Mouse (Mus musculus): Measurements from ENCODE around the gene Nkain1. TPM values are rescaled to one million over a fixed set of nuclear protein-coding genes. Genes with fewer than 3 reads are reported as not detected.

Nkain1 gene
- polyA plus RNA-seq, 1 experiment: 14.8 TPM

DNA sequence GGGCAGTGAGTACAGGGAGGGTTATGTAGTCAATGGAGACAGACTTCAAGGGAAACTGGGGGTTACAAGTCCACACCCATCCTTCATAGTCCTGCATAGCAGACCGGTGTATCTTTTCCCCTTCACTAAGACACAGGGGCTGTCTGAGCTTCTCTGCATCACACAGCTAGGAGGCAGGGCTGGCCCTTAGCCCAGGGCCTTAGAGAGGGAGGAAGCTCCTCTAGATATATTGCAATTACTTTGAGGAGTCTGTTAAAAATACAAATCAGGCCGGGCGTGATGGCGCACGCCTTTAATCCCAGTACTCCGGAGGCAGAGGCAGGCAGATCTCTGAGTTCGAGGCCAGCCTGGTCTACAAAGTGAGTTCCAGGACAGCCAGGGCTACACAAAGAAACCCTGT lies 36.6 kb downstream of the Nkain1 start:
- no peak overlapping the region for H3K4me3 ChIP-seq (replicated peaks; ENCODE audit: extremely low read depth, low read depth, low read length)
- DNase-seq: no peak
- H3K4me1 ChIP-seq (ENCODE audit: control insufficient read depth, insufficient read depth, low read length): no peaks in the 10 kb centered on the region
- 95% methylated on average over 7 of the region's 7 CpGs for WGBS
- TF ChIP-seq POLR2A (IDR thresholded peaks at IDR 0.05; ENCODE audit: borderline replicate concordance, extremely low read depth, low read depth, low read length): no peak
- no peak for TF ChIP-seq CTCF (IDR thresholded peaks at IDR 0.05; ENCODE audit: insufficient read depth, low read length)

GRCm38 (mm10) chr4:130535789-130536188 lies 38.2 kb downstream of the Nkain1 start:
- WGBS: 61% methylated on average over 1 of the region's 1 CpGs
- no peak for TF ChIP-seq POLR2A (IDR thresholded peaks at IDR 0.05; ENCODE audit: borderline replicate concordance, extremely low read depth, low read depth, low read length)
- TF ChIP-seq CTCF (IDR thresholded peaks at IDR 0.05; ENCODE audit: insufficient read depth, low read length): no peak
- Histone ChIP-seq H3K4me1 (ENCODE audit: control insufficient read depth, insufficient read depth, low read length) (no peaks in the 10 kb centered on the region), H3K4me3 (replicated peaks; ENCODE audit: extremely low read depth, low read depth, low read length) (no peak overlapping the region)
- DNase-seq: no peak

DNA sequence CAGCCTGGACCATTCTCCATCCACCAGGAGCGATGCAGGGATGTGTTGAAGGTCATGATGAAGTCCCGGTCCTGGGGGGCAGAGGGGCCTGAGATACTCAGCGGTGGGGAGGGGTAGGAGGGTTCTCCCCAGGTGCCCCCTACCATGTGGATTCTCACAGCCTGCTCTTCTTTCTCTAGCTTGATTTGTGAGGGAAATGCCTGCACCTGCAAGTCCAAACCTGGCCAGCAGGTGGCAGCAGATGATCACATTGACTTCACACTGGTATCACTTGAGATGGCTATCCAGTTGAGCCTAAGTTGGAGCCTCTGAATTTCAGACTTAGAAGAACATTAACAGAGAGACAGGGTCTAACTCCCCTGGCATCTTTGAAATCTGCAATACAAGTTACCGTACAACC lies 40.0 kb downstream of the Nkain1 start:
- peak; percentile 88 for DNase-seq
- Histone ChIP-seq H3K4me3 (replicated peaks; ENCODE audit: extremely low read depth, low read depth, low read length) (no peak overlapping the region), H3K4me1 (ENCODE audit: control insufficient read depth, insufficient read depth, low read length) (no peaks in the 10 kb centered on the region)
- TF ChIP-seq POLR2A (IDR thresholded peaks at IDR 0.05; ENCODE audit: borderline replicate concordance, extremely low read depth, low read depth, low read length): no peak
- TF ChIP-seq CTCF (IDR thresholded peaks at IDR 0.05; ENCODE audit: insufficient read depth, low read length): peak; percentile 98
- WGBS: 45% methylated on average over 4 of the region's 4 CpGs

DNA sequence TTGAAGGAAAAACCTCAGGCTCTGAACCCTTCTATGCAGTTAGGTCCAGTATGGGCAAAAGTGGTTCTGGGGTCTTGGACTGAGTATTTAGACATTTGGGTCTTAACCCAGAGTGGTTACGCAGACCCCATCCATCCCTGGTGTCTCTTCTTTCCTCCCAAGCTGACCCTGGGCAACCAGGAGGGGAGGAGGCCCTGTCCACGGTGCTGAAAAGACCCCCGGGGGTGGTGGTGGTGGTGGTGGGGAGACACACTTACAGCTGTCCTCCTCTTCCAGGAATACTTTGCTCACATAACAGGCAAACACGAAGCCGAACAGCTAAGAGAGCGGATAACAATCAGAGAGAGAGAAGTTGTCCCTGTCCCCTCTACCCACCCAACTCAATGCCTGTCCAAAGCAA lies 41.6 kb downstream of the Nkain1 start:
- DNase-seq: no peak
- TF ChIP-seq POLR2A (IDR thresholded peaks at IDR 0.05; ENCODE audit: borderline replicate concordance, extremely low read depth, low read depth, low read length) (no peak), CTCF (IDR thresholded peaks at IDR 0.05; ENCODE audit: insufficient read depth, low read length) (no peak)
- no peaks in the 10 kb centered on the region for H3K4me1 ChIP-seq (ENCODE audit: control insufficient read depth, insufficient read depth, low read length)
- WGBS: 61% methylated on average over 6 of the region's 6 CpGs
- H3K4me3 ChIP-seq (replicated peaks; ENCODE audit: extremely low read depth, low read depth, low read length): no peak overlapping the region

GRCm38 (mm10) chr4:130531645-130532280 lies 42.2 kb downstream of the Nkain1 start:
- no peak overlapping the region for H3K4me3 ChIP-seq (replicated peaks; ENCODE audit: extremely low read depth, low read depth, low read length)
- 13% methylated on average over 28 of the region's 28 CpGs for WGBS
- H3K4me1 ChIP-seq (ENCODE audit: control insufficient read depth, insufficient read depth, low read length): no peaks in the 10 kb centered on the region
- TF ChIP-seq POLR2A (IDR thresholded peaks at IDR 0.05; ENCODE audit: borderline replicate concordance, extremely low read depth, low read depth, low read length) (no peak), CTCF (IDR thresholded peaks at IDR 0.05; ENCODE audit: insufficient read depth, low read length) (peak; percentile 73)
- DNase-seq: peak; percentile 70

DNA sequence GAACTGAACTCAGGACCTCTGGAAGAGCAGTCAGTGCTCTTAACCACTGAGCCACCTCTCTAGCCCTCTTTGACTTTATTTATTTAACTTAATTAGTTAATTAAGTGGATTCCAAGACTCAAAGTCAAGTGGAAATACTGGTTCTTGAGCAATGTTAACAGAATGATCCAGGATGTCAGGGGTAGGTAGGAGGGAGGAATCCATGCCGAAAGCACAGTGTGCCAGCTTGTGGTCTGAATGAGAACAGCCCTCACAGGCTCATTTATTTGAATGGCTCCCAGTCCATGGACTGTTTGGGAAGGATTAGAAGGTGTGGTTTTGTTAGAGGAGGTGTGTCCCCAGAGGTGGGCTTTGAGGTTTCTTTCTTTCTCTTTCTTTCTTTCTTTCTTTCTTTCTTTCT lies 46.2 kb downstream of the Nkain1 start:
- Histone ChIP-seq H3K4me3 (replicated peaks; ENCODE audit: extremely low read depth, low read depth, low read length) (no peak overlapping the region), H3K4me1 (ENCODE audit: control insufficient read depth, insufficient read depth, low read length) (no peaks in the 10 kb centered on the region)
- TF ChIP-seq CTCF (IDR thresholded peaks at IDR 0.05; ENCODE audit: insufficient read depth, low read length) (no peak), POLR2A (IDR thresholded peaks at IDR 0.05; ENCODE audit: borderline replicate concordance, extremely low read depth, low read depth, low read length) (no peak)
- WGBS: 57% methylated on average over 1 of the region's 1 CpGs
- no peak for DNase-seq

DNA sequence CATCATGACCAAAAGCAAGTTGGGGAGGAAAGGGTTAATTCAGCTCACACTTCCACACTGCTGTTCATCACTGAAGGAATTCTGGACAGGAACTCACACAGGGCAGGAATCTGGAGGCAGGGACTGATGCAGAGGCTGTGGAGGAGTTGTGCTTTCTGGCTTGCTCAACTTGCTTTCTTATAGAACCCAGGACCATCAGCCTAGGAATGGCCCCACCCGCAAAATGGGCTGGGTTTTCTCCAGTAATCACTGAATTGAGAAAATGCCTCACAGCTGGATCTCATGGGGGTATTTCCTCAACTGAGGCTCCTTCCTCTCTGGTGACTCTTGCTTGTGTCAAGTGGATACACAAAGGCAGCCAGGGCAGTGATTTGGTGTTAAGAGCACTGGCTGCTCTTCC lies 48.9 kb downstream of the Nkain1 start:
- H3K4me1 ChIP-seq (ENCODE audit: control insufficient read depth, insufficient read depth, low read length): no peaks in the 10 kb centered on the region
- no peak for DNase-seq
- 54% methylated on average over 1 of the region's 1 CpGs for WGBS

DNA sequence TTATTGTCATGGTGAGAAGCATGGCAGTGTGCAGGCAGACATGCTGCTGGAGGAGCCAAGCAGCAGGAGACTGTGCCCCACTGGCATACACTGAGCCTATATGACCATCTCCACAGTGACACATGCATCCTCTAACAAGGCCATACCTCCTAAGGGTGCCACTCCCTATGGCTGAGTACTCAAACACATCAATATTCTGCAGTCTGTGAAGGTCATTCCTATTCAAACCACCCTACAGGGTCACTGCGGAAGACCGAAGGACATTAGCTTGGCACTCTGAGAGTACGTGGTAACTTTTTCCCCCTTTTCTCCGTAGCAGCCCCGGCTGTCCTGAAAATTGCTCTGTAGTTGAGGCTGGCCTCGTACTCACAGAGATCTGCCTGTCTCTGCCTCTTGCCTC lies 52.5 kb downstream of the Nkain1 start:
- 96% methylated on average over 6 of the region's 6 CpGs for WGBS
- no peak for TF ChIP-seq POLR2A (IDR thresholded peaks at IDR 0.05; ENCODE audit: borderline replicate concordance, extremely low read depth, low read depth, low read length)
- TF ChIP-seq CTCF (IDR thresholded peaks at IDR 0.05; ENCODE audit: insufficient read depth, low read length): no peak
- H3K4me1 ChIP-seq (ENCODE audit: control insufficient read depth, insufficient read depth, low read length): no peaks in the 10 kb centered on the region
- no peak for DNase-seq
- H3K4me3 ChIP-seq (replicated peaks; ENCODE audit: extremely low read depth, low read depth, low read length): no peak overlapping the region

More for the DNA sequence above, 48.9 kb downstream of the Nkain1 start:
- TF ChIP-seq POLR2A (IDR thresholded peaks at IDR 0.05; ENCODE audit: borderline replicate concordance, extremely low read depth, low read depth, low read length): no peak
- TF ChIP-seq CTCF (IDR thresholded peaks at IDR 0.05; ENCODE audit: insufficient read depth, low read length): no peak
- no peak overlapping the region for H3K4me3 ChIP-seq (replicated peaks; ENCODE audit: extremely low read depth, low read depth, low read length)

DNA sequence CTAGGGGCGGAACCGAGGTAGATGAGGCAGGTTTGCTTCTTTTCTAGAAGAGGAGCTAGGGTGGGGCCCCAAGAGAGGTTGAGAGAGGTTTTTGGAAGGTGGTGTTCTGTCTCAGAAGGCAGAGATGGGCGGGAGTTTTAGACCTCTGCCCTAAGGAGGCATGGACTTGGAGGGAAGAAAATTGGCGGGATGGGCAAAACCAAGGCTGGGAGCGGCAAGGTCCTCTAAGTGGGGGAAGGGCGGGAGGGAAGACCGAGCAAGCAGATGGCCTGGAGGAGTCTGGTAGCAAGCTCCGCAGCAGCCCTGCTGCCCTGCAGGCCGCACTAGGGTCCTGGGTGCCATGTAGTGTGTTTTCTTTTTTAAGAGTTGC lies 53.5 kb downstream of the Nkain1 start:
- 2% methylated on average over 9 of the region's 9 CpGs for WGBS
- TF ChIP-seq CTCF (IDR thresholded peaks at IDR 0.05; ENCODE audit: insufficient read depth, low read length) (no peak), POLR2A (IDR thresholded peaks at IDR 0.05; ENCODE audit: borderline replicate concordance, extremely low read depth, low read depth, low read length) (no peak)
- DNase-seq: no peak
- Histone ChIP-seq H3K4me1 (ENCODE audit: control insufficient read depth, insufficient read depth, low read length) (no peaks in the 10 kb centered on the region), H3K4me3 (replicated peaks; ENCODE audit: extremely low read depth, low read depth, low read length) (peak overlapping the region; percentile 77)

All from lung, adult 2 months (tissue).